Mouse (Mus musculus) mouse trophoblast stem cell (cell line): ENCODE data around the gene Rcbtb2.

Experiments used
- in situ Hi-C, 2 experiments: fragments of 300-500 bp; cut with MseI, MboI; formaldehyde crosslinking; loops; 2 replicates in 1 of 2; 3 replicates in 1 of 2; pipeline ENCODE4 v1.15.1; 2025

Rcbtb2 gene

GRCm38 (mm10) chr14:73146721-73147120 lies 23.9 kb downstream of the Rcbtb2 start:
- in situ Hi-C loops = no loop called here

DNA sequence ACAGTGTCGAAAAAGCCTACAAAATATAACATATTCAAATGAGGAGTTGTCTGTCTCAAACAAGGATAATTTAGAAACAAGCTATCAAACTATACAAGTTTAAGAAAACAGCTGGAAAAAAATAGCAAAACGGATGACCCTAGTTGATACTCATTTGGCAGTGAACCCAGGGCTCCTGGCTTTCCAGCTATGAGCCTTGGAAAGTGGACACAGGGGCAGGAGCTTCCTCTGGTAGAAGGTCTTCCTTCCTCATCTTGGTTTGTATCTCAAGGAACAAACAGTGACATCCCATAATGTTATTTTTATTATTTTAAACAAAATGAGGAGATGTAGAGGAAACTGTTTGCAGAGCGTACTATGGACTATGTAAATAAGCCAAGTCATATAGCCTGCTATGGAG lies 25.3 kb downstream of the Rcbtb2 start:
- in situ Hi-C loops = no loop called here

DNA sequence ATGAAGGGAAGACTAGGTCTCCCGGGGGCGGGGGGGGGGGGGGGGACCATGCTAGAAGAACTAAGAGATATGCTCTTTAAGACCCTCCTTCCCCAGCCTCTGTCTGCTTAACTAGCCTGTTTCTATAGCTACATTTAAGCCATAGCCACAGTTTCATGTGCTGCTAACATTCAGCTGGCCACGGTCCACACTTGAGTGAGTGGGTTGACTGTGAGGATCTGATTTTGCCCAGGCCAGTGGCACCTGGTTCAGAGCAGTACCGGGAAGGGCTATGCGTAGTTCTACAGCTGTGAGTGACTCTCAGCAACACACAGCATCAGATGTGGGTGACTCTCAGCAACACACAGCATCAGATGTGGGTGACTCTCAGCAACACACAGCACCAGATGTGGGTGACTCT lies 38.5 kb downstream of the Rcbtb2 start:
- in situ Hi-C loops = no loop called here

GRCm38 (mm10) chr14:73162192-73162800 lies 39.5 kb downstream of the Rcbtb2 start:
- in situ Hi-C loops = no loop called here

DNA sequence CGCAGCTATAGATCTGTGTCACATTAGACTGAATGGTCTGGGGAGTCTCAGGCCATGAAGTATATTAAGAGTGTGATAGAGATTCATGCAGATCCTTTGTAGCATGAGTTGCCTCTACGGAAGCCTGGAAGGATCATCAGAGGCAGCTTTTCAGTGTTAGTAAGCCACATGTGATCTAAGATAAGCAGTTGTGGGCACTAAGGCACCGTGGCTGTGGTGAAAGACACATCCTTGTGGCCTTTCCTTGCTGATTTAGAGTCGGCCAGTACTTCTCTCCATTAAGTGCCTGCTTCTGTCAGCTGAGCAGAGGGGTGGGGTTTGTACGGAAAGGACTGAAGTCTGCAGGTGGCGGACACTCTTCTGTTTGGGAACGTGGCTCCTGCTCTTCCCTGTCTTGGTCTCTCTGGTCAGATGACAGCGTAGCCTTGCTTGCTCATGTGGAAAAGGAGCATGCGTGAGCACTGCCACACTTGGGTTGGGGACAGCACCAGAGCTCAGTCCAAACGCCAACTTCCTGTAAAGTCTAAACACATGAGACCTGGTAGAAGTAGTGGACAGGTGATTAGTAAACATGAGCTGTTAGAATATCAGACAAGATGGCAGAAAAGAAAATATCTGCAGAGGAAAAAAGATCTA lies 40.6 kb downstream of the Rcbtb2 start:
- in situ Hi-C loops = no loop called here

- in situ Hi-C loops = no loop called here
Observed at GRCm38 (mm10) chr14:73165136-73165535, 42.3 kb downstream of the Rcbtb2 start.

GRCm38 (mm10) chr14:73168605-73169004 lies 45.8 kb downstream of the Rcbtb2 start:
- in situ Hi-C loops = no loop called here

GRCm38 (mm10) chr14:73169926-73170844 lies 47.3 kb downstream of the Rcbtb2 start:
- in situ Hi-C loops = no loop called here

GRCm38 (mm10) chr14:73172196-73173011 lies 49.6 kb downstream of the Rcbtb2 start:
- in situ Hi-C loops = no loop called here

GRCm38 (mm10) chr14:73173662-73174061 lies 50.8 kb downstream of the Rcbtb2 start:
- in situ Hi-C loops = no loop called here

- in situ Hi-C loops = no loop called here
Observed at GRCm38 (mm10) chr14:73174091-73174995, 51.5 kb downstream of the Rcbtb2 start.

DNA sequence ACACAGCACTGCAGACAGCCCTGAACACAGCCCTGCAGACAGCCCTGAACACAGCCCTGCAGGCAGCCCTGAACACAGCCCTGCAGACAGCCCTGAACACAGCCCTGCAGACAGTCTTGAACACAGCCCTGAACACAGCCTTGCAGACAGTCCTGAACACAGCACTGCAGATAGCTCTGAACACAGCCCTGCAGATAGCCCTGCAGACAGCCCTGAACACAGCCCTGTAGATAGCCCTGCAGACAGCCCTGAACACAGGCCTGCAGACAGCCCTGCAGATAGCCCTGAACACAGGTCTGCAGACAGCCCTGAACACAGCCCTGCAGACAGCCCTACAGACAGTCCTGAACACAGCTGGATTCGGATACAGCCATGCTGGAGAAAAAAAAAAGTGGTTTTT lies 52.2 kb downstream of the Rcbtb2 start:
- in situ Hi-C loops = no loop called here

DNA sequence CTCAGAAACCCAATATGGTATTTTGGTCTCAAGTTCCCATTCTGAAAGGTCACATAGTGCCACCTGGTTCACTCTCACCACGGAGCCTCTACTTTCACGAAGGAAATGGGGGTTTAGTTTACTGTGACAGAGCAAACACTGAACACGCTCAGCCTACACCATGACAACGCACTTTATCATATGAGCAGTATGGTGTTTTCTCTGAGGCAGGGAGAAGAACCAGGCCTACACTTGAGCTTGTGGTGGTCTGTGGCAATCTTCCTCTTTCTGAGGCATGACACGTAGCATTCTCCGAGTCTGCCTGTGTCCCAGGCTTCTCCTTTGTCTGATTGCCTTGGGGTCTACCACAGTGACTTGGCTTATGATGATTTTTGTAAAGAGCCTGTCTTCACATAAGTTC lies 53.0 kb downstream of the Rcbtb2 start:
- in situ Hi-C loops = no loop called here

DNA sequence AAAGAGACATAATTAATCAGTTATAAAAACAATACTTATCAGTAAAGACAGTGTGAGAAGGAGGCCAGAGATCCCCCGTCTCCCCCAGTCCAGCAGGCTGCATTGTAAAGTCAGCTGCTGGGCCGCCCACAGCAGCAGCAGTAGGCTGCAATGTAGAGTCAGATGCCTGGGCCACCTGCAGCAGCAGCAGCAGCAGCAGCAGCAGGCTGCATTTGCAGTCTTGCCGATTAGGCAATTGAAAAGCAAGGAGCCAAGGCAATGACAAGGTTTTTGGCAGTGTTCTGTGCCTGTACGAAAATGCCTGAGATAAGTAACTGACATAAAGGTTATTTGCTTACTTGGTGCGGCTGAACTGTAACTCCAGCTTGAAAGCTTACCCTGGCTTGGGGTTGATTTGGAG lies 53.4 kb downstream of the Rcbtb2 start:
- in situ Hi-C loops = no loop called here

DNA sequence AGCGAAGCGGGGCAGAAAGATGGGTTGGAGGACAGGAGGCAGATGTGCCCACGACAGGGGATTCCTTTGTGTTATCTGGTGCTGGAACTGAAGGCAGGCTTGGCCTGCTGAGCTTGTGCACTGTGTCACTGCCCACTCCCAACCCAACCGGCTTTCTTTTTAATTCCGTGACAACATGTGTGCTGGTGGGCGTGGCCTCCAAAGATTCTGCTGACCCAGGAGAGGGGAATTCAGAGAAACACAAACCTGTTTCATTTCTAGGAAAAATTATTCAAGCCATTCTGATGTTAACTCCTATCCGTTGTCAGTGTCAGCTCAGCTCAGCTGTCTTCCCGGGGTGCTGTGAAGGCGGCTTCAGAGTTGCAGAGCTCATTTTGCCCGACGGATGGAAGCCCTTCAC lies 55.1 kb downstream of the Rcbtb2 start:
- in situ Hi-C loops = no loop called here

- in situ Hi-C loops = no loop called here
Observed at GRCm38 (mm10) chr14:73179221-73179681, 56.4 kb downstream of the Rcbtb2 start.

GRCm38 (mm10) chr14:73180671-73181070 lies 57.8 kb downstream of the Rcbtb2 start:
- in situ Hi-C loops = no loop called here

GRCm38 (mm10) chr14:73181144-73181543 lies 58.3 kb downstream of the Rcbtb2 start:
- in situ Hi-C loops = no loop called here

DNA sequence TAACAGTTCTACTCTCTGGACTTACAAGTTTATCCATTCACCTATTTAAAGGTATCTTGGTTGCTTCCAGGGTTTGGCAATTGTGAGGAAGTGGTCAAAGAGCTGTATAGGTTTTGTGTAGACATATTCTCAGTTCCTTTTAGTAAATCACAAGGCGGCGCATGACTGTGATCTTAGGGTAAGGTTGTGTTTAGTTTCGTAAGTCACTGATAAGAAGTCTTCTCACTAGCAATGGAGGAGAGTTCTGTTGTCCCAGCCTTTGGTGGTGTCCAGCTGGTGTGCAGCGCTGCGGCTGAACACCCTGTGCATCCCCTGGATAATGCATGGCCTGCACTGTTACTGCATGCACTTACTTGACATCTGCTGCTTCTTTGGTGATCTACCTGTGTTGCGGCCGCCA lies 64.0 kb downstream of the Rcbtb2 start:
- in situ Hi-C loops = no loop called here

DNA sequence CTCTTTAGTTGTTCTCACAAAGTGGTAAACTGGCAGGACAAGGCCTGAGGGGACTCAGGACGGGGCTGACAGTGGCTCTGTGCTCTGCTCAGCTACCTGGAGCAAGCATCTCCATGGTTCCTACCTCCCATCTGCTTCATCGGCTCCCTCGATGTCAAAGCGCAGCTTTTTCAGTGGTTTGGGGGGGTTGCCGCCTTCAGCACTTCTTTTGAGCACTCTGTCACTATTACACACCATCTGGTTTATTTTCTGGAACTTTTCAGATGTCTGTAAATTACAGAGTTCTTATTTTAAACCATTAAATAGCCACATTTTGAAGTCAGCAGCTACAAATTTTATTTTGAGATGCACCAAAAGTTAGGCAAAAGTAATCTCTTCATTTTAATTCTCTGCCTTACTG lies 76.2 kb downstream of the Rcbtb2 start:
- in situ Hi-C loops = no loop called here

GRCm38 (mm10) chr14:73201447-73201846 lies 78.6 kb downstream of the Rcbtb2 start:
- in situ Hi-C loops = no loop called here
